ENCODE assay signal across 23 mouse cellular contexts in genomic region chr3:35745010-35745409, GRCm38 (mm10). TPM values are rescaled to one million over a fixed set of nuclear protein-coding genes. Genes with fewer than 3 reads are reported as not detected.
DNase-seq lines count a peak whose midpoint lies in the region; ATAC-seq lines count a peak whose summit lies in the region.
"Had no signal": no experiment of that assay in that cellular context is flagged by ENCODE, and none has a peak within 500 bp of the region (broad histone marks: within the 10 kb centered on the region; RNA-seq: fewer than 3 reads in every experiment).

No protein-coding gene starts in this region.

- H3K9ac ChIP-seq in intestine, embryonic 16.5 days (ENCODE audit: low read depth, low read length), result no peak overlapping the region
- H3K9ac ChIP-seq: heart, embryonic 12.5 days; limb, embryonic 12.5 days; liver, embryonic 12.5 days; midbrain, embryonic 12.5 days; neural tube, embryonic 12.5 days had no signal

- peak; percentile 86 for ATAC-seq in intestine, embryonic 16.5 days
- ATAC-seq: forebrain, embryonic 14.5 days; hindbrain, postnatal 0 days; liver, embryonic 12.5 days had no signal

- peak; percentile 46 to 63 for DNase-seq in kidney, adult 8-10 months
- DNase-seq in kidney, postnatal 14 days, result peak; percentile 41
- DNase-seq in yolk sac, embryonic 10.5 days (ENCODE audit: low spot score), result peak; percentile 32
- DNase-seq in limb, embryonic 10.5 days (ENCODE audit: low spot score), result no peak
- DNase-seq in left cerebral cortex, postnatal 14 days (ENCODE audit: low spot score in 2 of 2), result no peak
- DNase-seq in lung, postnatal 4 days, result no peak
- DNase-seq: adrenal gland, postnatal 25 days; cerebellum, adult 9-10 months; gastrocnemius, postnatal 14 days; heart, adult 11 months; heart, postnatal 10 days; lung, adult 18-20 months; lung, postnatal 10 days; thymus, postnatal 25 days had no signal

- H3K36me3 ChIP-seq in intestine, embryonic 16.5 days (ENCODE audit: control insufficient read depth, insufficient read depth, low read length), result no peaks in the 10 kb centered on the region
- no peaks in the 10 kb centered on the region for H3K36me3 ChIP-seq in limb, embryonic 10.5 days
- H3K36me3 ChIP-seq: heart, embryonic 12.5 days; hindbrain, embryonic 10.5 days; limb, embryonic 12.5 days; liver, embryonic 12.5 days; midbrain, embryonic 12.5 days; neural tube, embryonic 12.5 days had no signal

- peaks cover 3% of the 10 kb centered on the region; the same call in 1 of the 2 replicates for H3K4me1 ChIP-seq in intestine, embryonic 16.5 days (ENCODE audit: control insufficient read depth, insufficient read depth, low read length)
- no peaks in the 10 kb centered on the region for H3K4me1 ChIP-seq in limb, embryonic 10.5 days
- H3K4me1 ChIP-seq: heart, embryonic 12.5 days; hindbrain, embryonic 10.5 days; limb, embryonic 12.5 days; midbrain, embryonic 12.5 days; neural tube, embryonic 12.5 days had no signal

- H3K27me3 ChIP-seq in intestine, embryonic 16.5 days (replicated peaks; ENCODE audit: control insufficient read depth, insufficient read depth, low read length), result no peaks in the 10 kb centered on the region
- H3K27me3 ChIP-seq in limb, embryonic 10.5 days (ENCODE audit: low read depth, poor library complexity, severe bottlenecking), result no peaks in the 10 kb centered on the region
- H3K27me3 ChIP-seq: heart, embryonic 12.5 days; limb, embryonic 12.5 days; liver, embryonic 12.5 days; midbrain, embryonic 12.5 days; neural tube, embryonic 12.5 days had no signal

- H3K4me2 ChIP-seq in intestine, embryonic 16.5 days (ENCODE audit: low read depth, low read length), result peak overlapping the region; percentile 12; the same call in 1 of the 2 replicates
- H3K4me2 ChIP-seq: heart, embryonic 12.5 days; limb, embryonic 12.5 days; liver, embryonic 12.5 days; midbrain, embryonic 12.5 days; neural tube, embryonic 12.5 days had no signal

- intact Hi-C loops in left cerebral cortex, postnatal 14 days (cut with DNase I), result no loop called here

- no peaks in the 10 kb centered on the region for H3K9me3 ChIP-seq in intestine, embryonic 16.5 days (ENCODE audit: control insufficient read depth, low read length)
- H3K9me3 ChIP-seq in limb, embryonic 10.5 days (replicated peaks), result no peaks in the 10 kb centered on the region
- H3K9me3 ChIP-seq: heart, embryonic 12.5 days; hindbrain, embryonic 10.5 days; limb, embryonic 12.5 days; liver, embryonic 12.5 days; midbrain, embryonic 12.5 days; neural tube, embryonic 12.5 days had no signal

- WGBS in intestine, embryonic 16.5 days, result 40% methylated on average over 4 of the region's 4 CpGs
- WGBS in limb, embryonic 10.5 days, result 56% methylated on average over 4 of the region's 4 CpGs

- no peak overlapping the region; the same call in 1 of the 2 replicates for H3K27ac ChIP-seq in intestine, embryonic 16.5 days (ENCODE audit: low read length)
- H3K27ac ChIP-seq in limb, embryonic 10.5 days, result no peak overlapping the region
- H3K27ac ChIP-seq: hindbrain, embryonic 10.5 days; hindbrain, postnatal 0 days; limb, embryonic 12.5 days; liver, embryonic 12.5 days; midbrain, embryonic 12.5 days; neural tube, embryonic 12.5 days had no signal

- no peak overlapping the region; the same call in 1 of the 2 replicates for H3K4me3 ChIP-seq in intestine, embryonic 16.5 days (ENCODE audit: low read length)
- H3K4me3 ChIP-seq in limb, embryonic 10.5 days, result no peak overlapping the region
- H3K4me3 ChIP-seq: heart, embryonic 12.5 days; hindbrain, embryonic 10.5 days; limb, embryonic 12.5 days; liver, embryonic 12.5 days; midbrain, embryonic 12.5 days; neural tube, embryonic 12.5 days had no signal

RNA-seq across cellular contexts. Expression of gene Atp11b, which starts 8.9 kb away (rescaled TPM):
- polyA plus RNA-seq in intestine, embryonic 16.5 days (2015; fragmentation: Nextera tagmentation; extraction: Ambion mirVana), result 34.6 and 45.9 TPM in 2 replicates
- 20.4 and 24.6 TPM in 2 replicates for polyA plus RNA-seq in limb, embryonic 10.5 days (2016; fragmentation: Nextera tagmentation; extraction: Ambion mirVana)
- 100 to 1,000 TPM; 152 to 156 TPM for total RNA-seq in left cerebral cortex, postnatal 14 days (2021)

Comparison
In these comparisons a context has a peak if more than half of its experiments do, and no peak if none do; other contexts are left out.
1. DNase-seq: peak in kidney, adult 8-10 months (2 of 2), kidney, postnatal 14 days (single experiment) and yolk sac, embryonic 10.5 days (single experiment); none in limb, embryonic 10.5 days (single experiment), left cerebral cortex, postnatal 14 days (0 of 2) and lung, postnatal 4 days (0 of 2).